Mouse (Mus musculus) spleen, postnatal 14 days (tissue): Measurements from ENCODE around the gene Prss34.

Experiments
- DNase-seq, 2 experiments: peaks; one replicate each; pipeline ENCODE4 v3.0.0; 2021 to 2022; ENCODE audit warnings: low spot score in 2 of 2

Gene Prss34

DNA sequence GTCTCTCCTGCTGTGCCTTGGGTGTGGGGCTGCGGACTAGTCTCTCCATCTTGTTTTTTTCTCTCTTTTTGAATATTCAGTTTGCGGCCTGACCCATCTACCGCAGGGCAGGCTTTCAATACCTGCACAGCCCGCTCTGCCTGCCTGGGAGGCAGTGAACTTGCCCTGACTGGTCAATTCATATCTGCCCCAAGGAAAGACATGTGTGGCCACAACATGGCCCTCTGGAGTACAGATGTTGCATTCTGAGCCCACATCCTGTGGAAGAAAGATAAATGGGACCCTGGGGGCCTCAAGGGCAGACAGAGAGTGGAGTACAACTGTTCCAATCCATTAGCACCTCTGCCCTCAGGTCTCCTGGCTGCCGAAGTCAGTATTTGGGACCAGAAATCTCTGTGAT is at the start of gene Prss34:
Gene Prss34, plus strand, starts transcription at position 301 of the 400 bp plus-strand sequence.
- no peak for DNase-seq

DNA sequence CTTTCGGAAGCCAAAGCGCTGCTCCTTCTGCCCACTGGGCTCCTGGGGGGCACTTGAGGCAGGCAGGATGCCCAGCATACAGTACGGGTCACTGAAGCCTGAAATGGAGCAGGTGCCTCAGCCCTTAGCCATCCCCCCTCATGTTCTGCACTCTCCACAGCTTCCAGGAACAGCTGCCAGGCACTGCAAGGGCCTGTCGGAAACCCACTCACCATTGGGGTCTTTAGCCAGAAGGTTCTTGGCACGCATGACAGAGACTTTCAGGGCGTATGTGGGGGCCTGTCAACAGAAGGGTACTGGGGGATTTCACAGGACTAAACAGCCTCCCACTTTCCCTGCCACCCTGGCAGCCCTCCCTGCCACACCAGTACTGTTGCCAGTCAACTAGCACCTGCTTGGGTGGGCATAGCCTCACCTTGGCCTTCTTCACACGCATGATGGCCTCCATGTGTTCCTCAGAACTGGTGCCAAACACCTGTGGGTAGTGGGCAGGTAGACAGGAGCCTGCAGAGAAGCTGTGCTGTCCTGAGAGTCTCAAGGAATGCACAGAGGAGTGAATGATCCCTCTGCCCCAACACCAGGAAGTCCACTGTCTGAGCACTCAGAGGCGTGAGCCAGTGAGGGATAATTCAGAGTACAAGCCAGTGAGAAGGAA is 47.9 kb upstream of the Prss34 start:
- DNase-seq, result no peak

DNA sequence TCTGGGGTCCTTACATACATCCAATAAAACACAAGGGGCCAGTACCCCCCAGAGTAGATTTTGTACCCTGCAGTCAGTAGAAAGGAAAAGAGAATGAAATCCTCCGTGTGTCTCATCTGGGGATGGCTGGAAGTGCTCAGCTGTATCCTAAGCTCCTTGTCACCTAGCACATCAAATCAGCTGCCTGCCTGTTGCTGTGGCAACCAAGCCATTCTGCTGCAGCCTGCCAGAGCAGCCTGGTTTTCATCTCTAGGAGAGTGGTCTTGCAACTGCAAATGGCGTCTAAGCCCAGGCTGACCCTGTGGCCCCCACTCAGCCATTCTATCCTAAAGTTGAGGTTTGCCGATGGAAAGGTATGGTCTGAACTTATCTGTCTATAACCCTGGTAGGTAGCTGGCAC is 45.6 kb upstream of the Prss34 start:
- no peak for DNase-seq

DNA sequence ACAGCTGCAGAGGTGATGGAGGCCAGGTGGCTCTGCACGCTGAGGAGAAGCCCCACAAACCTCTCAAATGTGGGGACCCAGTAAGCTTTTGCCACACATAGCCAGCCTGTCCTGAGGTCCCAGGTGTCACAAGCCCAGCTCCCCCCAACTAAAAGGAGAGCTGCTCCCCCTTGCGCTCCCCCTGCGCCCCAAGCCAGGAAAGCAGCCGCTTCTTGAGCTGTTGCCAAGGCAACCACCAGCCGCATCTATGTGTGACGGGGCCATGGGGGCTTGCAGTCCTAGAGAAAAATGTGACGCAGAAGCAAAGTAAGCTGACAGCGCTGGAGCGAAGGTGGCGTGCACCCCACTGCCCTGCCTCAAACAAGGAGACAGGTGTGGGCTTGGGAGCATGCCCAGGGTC is 44.4 kb upstream of the Prss34 start:
- DNase-seq, result no peak

DNA sequence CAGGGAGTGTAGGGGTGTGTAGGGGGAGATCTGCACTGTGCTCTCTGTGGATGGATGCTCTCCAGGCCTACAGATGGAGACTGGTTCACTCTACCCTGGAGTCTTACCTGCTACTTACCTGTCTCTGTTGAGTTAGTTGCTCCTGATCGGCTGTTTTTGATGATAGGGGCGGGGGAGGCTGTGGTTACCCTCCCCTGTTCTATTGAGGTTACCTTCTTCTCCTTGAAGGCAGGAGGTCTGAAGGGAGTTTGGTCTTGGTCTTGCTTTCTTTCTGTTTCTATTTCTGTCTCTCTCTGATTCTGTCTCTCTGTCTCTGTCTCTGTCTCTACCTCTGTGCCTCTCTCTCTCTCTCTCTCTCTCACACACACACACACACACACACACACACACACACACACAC is 43.1 kb upstream of the Prss34 start:
- DNase-seq, result no peak

DNA sequence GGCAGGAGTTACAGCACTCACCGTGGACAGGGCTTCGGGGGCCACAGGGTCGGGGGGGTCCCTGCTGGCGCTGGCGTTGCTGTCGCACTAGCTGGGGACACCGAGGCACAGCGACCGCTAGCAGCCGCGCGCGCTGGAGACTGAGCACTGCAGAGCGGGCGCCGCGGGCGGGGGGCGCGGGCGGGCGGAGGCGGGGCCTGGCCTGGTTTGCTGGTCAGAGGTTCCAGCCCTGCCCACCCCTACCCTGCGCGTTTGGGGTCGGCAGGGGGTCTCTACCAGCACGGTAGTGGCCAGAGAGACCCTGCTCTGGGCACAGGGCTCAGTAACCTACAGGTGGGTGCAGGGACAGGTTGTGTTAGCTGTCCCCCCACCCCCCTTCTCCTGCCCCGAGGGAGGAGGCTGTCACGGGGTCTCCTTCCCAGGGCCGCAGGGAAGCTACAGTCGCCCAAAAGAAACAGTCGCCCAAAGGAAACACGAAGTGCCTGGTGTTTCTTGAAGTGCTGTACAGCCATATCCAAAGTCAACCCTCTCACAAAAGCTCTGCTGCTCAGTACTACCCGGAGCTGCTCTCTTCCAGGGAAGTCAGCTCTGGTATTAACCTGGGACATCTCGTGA is 41.9 kb upstream of the Prss34 start, which contains the start of gene Baiap3:
Gene Baiap3, minus strand, starts transcription at position 225 of the 615 bp plus-strand sequence.
- DNase-seq, result no peak

DNA sequence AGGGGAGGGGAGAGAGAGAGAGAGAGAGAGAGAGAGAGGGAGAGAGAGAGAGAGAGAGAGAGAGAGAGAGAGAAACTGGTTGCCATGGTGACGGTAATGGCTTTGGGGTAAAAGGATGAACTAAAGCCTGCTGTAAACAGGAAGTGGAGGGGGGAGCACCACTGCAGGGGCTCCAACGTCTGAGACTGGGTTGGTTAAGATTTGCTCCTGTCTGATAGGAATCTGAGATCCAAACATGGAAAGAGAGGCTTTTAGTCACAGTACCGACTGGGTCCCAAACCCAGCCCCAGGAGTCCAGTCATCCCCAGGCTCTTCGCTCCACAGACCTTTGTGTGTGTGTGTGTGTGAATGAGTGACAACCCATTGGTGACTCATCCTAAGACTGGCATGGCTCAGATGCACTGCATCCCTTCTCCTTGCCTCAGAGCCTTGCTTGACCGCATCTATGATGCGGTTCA is 40.4 kb upstream of the Prss34 start:
- no peak for DNase-seq

DNA sequence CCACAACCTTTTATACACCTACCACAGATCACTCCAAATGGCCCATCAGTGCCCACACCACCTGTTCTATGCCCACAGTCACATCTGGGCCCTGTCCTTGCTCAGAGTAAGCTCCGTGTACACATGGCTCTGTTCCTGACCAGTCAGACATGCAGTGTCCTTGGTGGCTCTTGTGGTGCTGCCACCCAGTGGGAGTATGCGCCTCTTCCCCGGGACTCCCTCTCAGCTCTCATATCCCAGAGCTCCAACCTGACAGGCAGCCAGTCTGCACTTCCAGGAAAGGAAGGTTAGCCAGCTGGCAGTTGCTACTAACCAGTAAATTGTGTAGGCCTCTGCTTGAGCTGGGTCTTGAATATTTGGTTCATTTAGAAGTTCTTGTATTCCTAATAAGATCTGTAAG is 33.7 kb upstream of the Prss34 start:
- DNase-seq, result no peak

DNA sequence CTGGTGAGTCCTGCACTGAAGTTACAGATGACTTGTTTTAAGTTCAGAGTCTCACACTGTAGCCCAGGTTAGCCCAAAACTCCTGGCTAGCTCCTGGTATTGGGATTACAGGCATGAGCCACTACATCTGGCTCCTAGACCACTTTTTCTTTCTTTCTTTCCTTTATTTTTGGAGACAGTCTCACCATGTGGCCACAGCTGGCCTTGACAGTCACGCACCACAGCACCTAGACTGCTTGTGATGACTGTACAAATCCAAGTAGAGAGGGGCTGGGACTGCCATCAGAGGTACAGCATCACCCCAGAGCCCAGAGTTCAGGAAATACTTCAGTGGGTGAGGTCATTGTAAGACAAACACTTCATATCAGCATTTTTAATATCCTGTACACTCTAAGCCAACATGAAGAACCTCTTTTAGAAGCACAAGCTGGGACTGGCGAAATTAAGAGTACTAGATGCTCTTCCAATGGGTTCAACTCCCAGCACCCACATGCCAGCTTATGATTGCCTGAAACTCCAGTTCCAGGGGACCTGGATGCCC is 27.3 kb upstream of the Prss34 start:
- no peak for DNase-seq

DNA sequence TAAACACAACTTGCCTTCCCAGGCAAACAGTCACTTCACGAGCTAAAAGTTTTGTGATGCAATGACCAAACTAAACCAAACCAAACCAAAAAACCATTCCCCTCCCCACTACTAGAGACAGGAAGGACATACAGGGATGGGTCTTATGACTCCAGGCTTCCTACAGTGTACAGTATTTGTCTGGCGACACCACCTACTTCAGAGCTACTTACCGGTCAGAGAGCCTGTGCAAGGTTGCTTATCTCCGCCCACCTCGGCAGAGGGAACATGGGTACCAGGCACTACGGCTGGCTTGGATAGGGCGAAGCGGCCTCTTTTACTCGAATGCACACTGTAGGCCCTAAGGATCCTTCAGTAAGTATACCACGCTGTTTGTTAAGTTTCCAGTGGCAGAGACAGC is 25.9 kb upstream of the Prss34 start:
- no peak for DNase-seq

DNA sequence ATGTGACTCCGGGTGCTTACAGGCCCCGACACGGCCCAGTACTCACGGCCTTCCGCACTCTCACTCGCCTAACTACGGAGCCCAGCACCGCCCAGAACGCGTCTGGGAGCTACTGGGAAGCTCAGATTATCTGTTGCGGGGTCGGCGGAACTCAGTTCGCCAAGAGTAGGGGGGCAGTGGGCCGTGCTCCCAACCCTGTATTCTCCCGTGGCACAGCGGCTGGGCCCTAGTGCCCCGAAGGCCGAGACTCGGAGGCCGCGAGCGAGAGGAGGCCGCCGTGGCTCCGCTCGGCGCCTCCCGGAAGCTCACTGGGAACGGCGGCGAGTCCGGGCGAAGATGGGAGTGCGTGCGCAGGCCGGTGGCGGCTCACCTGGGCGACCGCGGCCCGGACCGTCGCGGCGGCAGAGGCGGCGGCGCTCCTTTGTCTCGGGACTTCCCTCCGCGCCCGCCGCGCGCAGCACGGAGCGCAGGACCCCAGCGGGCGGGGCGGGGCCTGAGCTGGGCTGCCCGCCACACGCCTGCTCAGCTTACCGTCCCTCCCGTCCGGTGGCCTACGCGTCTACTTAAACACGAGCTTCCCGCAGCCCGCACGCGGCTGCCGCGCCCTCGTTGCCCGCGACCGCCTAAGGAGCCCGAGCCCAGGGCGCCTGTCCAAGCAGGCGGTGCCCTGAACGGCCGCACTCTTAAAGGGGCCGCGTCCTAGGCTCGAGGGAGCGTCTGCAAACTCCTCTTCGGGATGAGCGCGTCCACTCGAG is 25.1 kb upstream of the Prss34 start:
- DNase-seq, result peak; percentile 78 to 79

DNA sequence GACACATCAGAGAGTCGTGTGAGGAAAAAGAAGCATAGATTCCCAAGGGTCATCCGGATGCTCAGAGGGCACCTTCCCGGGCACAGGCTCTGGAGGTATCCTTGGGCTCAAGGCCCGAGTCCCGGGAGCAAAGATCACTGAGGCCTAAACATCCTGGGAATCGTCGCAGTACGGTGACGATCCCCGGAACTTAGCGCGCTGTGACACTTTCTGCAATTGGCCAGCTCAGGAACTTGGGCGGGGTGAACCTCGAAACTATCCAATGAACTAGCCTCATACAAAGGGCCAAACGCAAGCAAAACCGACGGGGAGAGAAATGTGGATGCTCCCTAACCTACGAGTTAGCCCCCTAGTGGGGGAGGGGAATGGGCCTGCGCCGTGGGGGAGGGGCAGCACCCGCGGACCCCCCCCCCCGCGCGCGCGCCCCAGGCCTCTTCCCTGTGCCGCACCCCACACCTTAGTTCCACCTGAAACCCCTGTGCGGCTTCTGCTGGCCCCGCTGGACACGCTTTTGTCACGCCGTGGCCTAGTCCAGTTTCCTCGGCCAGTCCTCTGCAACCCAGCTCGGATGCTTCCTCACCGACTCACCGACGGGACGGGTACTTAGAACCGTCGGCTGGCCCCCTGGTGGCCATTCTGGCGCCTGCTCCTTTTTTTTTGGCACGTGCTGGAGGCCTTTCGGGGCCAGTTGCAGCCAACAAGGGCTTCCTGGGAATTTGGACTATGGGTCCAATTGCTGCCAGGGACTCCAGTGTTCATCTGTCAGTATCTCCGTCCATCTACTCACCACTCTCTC is 24.3 kb upstream of the Prss34 start:
- peak; percentile 91 to 93 for DNase-seq

DNA sequence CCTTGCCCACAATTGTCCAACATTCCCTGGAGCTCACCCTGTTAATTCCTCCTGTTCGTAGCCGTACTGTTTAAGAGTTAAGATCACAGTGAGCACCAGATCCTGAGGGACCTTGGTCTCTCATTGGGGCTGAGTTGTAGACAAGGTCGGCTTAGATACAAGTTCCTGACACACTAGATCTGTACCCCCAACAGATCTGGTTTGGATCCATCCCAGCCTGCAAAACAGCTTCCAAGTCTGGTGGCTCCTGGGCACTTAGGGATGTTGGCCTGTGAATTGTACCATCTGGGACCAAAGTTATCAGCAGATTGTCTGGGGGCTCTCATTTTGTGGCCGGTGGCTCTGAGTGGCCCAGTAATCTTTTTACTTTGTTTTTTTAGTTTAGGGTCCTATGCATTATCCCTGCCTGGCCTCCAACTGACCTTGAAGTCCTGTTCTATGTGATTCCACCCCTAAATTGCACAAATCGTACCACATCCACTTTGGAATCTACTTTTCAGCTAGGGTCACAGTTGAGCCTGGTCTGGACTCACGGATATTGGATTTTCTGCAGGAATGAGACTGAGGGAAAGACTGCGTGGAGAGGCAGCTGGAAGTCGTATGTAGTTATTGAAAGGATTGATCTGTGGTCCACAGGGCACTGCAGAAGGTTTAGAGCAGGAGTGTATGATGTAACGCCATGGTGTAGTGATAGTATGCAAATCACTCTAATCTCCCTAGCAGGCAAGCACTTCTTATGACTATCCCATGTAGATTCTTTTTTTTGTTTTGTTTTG is 23.4 kb upstream of the Prss34 start, which contains the start of gene Ube2i:
Gene Ube2i, minus strand, starts transcription at position 52 of the 776 bp plus-strand sequence.
- no peak for DNase-seq

DNA sequence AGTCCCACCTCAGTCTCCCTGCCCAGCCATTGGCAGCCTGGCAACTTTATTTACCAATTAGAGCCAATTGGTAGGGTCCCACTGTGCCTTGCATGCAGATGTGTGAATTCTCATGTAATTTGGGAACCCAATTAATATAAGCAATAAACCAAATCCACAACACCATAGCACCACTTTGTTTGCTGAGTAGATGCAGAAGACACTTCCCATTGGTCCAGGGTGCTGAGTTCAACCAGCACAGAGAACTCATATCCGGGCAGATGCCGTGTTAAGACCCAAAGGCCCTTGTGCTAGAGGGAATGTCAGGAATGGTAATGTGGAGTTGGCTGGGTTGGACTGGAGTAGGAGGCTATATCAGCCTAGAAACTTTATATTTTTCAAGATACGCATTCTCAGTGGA is 22.4 kb upstream of the Prss34 start:
- no peak for DNase-seq

DNA sequence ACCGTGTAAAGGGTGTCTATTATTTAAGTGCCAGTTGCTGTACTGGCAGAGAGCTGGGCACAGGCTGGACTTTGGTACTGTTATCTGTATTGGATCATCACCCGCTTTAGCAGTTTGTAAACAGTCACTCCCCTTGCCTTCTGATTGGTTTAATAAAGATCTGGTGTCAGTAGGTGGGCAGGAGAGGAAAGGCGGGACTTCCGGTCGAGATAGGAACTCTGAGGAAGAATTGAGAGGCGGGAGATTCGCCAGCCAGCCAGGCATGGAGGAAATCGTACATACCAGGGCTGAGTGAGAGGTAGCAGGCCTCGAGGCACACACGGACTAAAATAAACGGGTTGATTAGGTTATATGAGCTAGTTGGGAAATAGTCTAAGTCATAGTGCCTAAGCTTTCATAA is 16.1 kb upstream of the Prss34 start:
- DNase-seq, result peak in 1 of 2 experiments; percentile 29

DNA sequence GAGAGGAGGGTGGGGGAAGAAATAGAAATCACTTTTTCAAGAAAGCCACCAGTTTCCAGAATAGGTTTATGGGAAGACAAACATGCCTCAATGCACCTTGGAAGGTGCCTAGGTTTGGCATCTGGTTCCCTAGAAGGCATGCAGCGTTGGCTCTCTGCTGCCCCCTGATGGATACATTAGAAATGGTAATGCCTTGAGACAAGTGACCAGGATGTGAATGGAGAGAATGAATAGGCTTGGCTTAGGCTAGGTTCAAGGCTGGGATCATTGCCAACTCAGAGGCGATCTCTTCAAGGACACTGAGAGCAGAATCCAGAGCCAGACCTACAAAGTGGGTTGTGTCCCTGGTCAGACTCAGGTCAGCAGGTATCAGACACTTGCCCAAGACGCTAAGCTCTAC is 13.2 kb upstream of the Prss34 start:
- peak; percentile 33 to 65 for DNase-seq

DNA sequence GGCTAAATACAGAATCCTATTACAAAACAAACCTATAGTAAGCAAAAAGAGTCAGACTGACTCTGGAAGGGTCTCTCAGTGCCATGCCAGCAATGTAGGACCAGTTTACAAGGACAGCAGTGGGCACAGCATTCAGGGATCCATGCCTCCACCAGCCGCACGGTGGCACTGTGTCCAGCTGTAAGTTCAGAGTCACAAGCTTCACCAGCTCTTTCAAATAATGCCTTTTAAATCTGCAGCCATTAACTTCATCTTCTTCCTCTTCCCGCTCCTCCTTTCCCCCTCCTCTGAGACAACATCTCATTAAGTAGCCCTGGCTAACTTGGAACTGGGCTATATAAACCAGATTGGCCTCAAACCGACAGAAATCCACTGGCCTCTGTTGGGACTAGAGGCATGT is 9.4 kb upstream of the Prss34 start:
- DNase-seq, result peak in 1 of 2 experiments; percentile 14

DNA sequence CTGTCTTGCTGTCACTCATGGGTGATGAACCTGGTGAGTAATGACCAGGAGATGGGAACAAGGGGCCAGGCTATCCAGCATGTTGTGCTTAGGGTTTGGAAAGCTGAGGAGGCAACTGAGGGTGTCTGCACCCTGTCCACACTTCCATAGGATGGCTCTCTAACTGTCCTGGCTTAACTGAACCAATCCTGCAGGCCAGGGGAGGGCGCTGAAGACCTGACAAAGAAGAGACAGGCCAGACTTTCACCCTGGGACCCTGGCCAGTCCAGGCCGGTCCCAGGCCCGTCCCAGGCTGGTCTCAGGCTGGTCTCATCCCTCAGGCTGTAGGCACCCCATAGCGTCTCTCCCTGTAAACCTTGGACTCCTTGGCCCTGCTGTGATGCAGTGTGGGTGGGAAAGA is 7.8 kb upstream of the Prss34 start:
- DNase-seq, result no peak

DNA sequence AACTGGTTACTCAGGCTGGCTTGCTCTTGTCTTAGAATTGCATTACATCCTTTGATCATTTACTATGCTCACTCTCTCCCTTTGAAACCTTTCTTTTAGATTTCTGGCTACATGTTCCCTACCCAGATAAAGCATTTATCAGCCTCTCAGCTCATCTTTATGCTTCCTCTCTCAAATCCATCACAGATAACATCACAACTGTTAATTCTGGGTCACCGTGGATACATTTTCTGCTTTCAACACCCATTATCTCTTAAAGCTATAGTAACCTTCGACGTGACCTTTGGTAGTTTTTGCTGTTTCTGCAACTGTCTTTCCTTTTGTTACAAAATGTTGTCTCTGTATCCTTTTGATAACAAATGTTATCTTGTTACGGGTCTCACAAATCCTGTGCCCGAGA is 4.7 kb upstream of the Prss34 start:
- DNase-seq, result no peak

DNA sequence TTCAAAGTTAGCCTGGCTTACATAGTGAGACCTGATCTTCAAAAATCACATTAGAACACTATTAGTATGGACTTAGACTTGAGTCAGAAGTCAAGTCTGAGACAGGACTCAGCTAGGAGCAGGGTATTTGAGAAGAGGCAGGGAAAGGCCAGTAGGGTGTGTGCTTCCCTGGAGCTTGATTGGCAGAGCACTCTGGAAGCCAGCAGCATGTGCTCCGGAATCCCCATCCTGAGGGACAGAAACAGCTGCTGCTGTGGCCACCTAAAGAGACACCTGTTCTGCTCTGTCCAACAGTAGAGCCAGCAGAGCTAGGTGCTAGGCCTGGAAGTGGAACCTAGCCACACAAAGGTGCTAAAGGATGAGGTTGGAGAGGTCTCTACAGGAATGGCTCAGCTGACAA is 4.1 kb upstream of the Prss34 start:
- DNase-seq, result no peak

DNA sequence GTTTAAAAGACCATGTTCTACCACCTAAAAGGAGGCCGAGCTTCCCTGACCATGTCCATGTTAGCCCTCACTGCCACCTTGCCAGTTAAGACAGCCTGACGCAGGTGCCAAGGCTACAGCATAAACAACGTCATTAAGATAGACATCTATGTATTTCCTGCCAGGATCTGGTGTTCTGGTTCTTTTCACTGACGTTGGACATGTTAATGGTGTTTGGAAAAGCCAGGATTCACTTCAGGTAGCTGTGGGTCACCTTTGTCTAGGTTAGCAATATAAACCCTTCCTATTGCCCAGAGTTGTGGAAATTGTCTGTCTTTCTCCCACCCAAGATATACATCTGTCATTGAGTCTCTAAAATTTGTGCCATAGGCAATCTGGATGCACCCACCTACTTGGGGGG is 10.2 kb downstream of the Prss34 start, which contains the start of gene Prss28:
Gene Prss28, plus strand, starts transcription at position 301 of the 400 bp plus-strand sequence.
- no peak for DNase-seq
